Mouse (Mus musculus): ENCODE results near the gene Psma1. TPM values are rescaled to one million over a fixed set of nuclear protein-coding genes. Genes with fewer than 3 reads are reported as not detected.
A peak's percentile ranks its signal among the peaks of the same experiment; 100 is the strongest.

The Psma1 gene
- polyA plus RNA-seq (2015; fragmentation: Nextera tagmentation; extraction: Ambion mirVana), result 345 and 353 TPM in 2 replicates

GRCm38 (mm10) chr7:114276005-114276752 lies at the start of gene Psma1:
TSS of gene Psma1 (minus strand) at chr7:114276118.
- H3K4me2 ChIP-seq, result peak within 1 kb of the TSS; percentile 87
- peak; percentile 94 for ATAC-seq (ENCODE audit: low FRiP score)
- H3K4me3 ChIP-seq (replicated peaks), result peak within 1 kb of the TSS; percentile 88
- peak within 1 kb of the TSS; percentile 89 for H3K9ac ChIP-seq (replicated peaks)
- peaks cover 17% of the 10 kb centered on the region for H3K36me3 ChIP-seq
- WGBS, result under 1% methylated on average over 39 of the region's 39 CpGs
- H3K4me1 ChIP-seq, result peaks cover 14% of the 10 kb centered on the region
- H3K9me3 ChIP-seq (replicated peaks), result no peaks in the 10 kb centered on the region
- no peaks in the 10 kb centered on the region for H3K27me3 ChIP-seq (replicated peaks)
- H3K27ac ChIP-seq (replicated peaks), result peak within 1 kb of the TSS; percentile 83

DNA sequence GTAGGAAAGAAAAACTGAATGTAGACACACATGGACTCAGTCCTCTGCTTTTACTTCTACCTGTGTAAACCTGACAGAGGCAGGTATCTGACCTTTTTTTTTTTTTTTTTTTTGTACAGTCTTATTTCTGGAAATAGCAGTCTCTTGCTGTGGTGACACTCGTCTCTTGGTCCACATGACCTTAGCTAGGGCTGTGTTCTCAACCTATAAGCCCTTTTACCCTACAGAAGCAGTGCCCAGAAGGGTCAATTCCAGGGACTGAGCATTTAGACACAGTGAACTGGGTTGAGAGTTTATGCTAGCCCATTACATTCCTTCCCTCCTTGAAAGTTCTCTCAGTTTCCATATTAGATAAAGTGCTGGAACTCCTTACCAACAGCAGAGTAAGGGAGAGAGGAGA lies 47.6 kb upstream of the Psma1 start:
- Histone ChIP-seq H3K27me3 (replicated peaks) (no peaks in the 10 kb centered on the region), H3K27ac (replicated peaks) (no peak overlapping the region), H3K4me1 (peaks cover 7% of the 10 kb centered on the region; the same call in 1 of the 2 replicates), H3K4me2 (no peak overlapping the region), H3K36me3 (no peaks in the 10 kb centered on the region), H3K9ac (replicated peaks) (no peak overlapping the region), H3K9me3 (replicated peaks) (no peaks in the 10 kb centered on the region), H3K4me3 (replicated peaks) (no peak overlapping the region)
- WGBS, result 72% methylated on average over 1 of the region's 1 CpGs
- ATAC-seq (ENCODE audit: low FRiP score), result no peak

- Histone ChIP-seq H3K9me3 (replicated peaks) (no peaks in the 10 kb centered on the region), H3K4me1 (peaks cover 7% of the 10 kb centered on the region; the same call in 1 of the 2 replicates), H3K9ac (replicated peaks) (no peak overlapping the region), H3K27me3 (replicated peaks) (no peaks in the 10 kb centered on the region), H3K4me3 (replicated peaks) (no peak overlapping the region), H3K36me3 (no peaks in the 10 kb centered on the region), H3K4me2 (no peak overlapping the region), H3K27ac (replicated peaks) (no peak overlapping the region)
- 59% methylated on average over 9 of the region's 9 CpGs for WGBS
- no peak for ATAC-seq (ENCODE audit: low FRiP score)
These were observed 46.9 kb upstream of the Psma1 start for GRCm38 (mm10) chr7:114322531-114323441.

GRCm38 (mm10) chr7:114321694-114322372 lies 45.9 kb upstream of the Psma1 start:
- H3K27me3 ChIP-seq (replicated peaks), result no peaks in the 10 kb centered on the region
- H3K4me3 ChIP-seq (replicated peaks), result no peak overlapping the region
- H3K4me1 ChIP-seq, result peaks cover 7% of the 10 kb centered on the region; the same call in 1 of the 2 replicates
- no peak overlapping the region for H3K4me2 ChIP-seq
- H3K27ac ChIP-seq (replicated peaks), result no peak overlapping the region
- WGBS, result 55% methylated on average over 5 of the region's 5 CpGs
- ATAC-seq (ENCODE audit: low FRiP score), result no peak
- no peaks in the 10 kb centered on the region for H3K9me3 ChIP-seq (replicated peaks)
- no peaks in the 10 kb centered on the region for H3K36me3 ChIP-seq
- no peak overlapping the region for H3K9ac ChIP-seq (replicated peaks)

DNA sequence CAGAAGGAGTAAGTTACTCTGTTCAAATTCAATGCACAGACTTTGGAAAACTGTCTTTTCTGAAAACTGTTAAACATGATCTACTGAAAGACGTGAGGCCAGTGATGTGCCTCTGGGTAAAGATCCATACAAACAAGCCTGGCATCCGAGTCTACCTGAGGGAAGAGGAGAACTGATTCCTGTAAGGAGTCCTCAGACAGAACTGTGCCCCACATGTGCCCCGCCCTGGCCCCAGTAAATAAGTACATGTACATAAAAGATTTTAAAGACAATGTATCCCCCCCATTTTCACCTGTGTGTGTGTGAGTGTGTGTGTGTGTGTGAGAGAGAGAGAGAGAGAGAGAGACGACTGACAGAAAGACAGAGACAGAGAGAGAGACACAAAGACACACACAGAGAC lies 42.0 kb upstream of the Psma1 start:
- WGBS, result 82% methylated on average over 4 of the region's 4 CpGs
- Histone ChIP-seq H3K4me1 (peaks cover 4% of the 10 kb centered on the region; the same call in 1 of the 2 replicates), H3K4me3 (replicated peaks) (no peak overlapping the region), H3K27ac (replicated peaks) (no peak overlapping the region), H3K4me2 (no peak overlapping the region), H3K9me3 (replicated peaks) (no peaks in the 10 kb centered on the region), H3K27me3 (replicated peaks) (no peaks in the 10 kb centered on the region), H3K36me3 (no peaks in the 10 kb centered on the region), H3K9ac (replicated peaks) (no peak overlapping the region)
- ATAC-seq (ENCODE audit: low FRiP score), result no peak

DNA sequence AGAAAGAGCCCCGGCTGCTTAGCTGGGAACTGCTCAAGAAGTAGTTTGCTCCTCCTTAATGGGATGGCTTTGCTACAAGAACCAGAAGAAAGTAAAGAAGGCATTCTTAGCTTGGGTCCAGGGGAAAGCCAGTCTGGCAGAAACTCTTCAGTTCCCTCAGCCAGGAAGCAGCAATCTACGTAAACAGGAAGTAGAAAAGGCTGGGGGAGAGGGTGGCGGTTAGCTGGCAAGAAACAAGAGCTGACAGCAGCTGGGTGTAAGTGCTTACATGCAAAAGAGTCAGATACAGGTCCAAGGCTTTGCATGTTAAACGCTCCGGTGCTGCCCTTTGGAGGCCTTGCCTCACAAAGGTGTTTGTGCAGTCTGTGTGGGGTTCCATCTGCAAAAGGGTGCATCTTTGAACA lies 41.5 kb upstream of the Psma1 start:
- Histone ChIP-seq H3K27me3 (replicated peaks) (no peaks in the 10 kb centered on the region), H3K9ac (replicated peaks) (no peak overlapping the region), H3K4me2 (no peak overlapping the region), H3K27ac (replicated peaks) (0 out of 2 replicates have a peak overlapping the region, but pooled peaks have one; percentile 13), H3K36me3 (no peaks in the 10 kb centered on the region), H3K4me1 (no peaks in the 10 kb centered on the region), H3K9me3 (replicated peaks) (no peaks in the 10 kb centered on the region), H3K4me3 (replicated peaks) (no peak overlapping the region)
- ATAC-seq (ENCODE audit: low FRiP score), result no peak
- WGBS, result 72% methylated on average over 5 of the region's 5 CpGs

DNA sequence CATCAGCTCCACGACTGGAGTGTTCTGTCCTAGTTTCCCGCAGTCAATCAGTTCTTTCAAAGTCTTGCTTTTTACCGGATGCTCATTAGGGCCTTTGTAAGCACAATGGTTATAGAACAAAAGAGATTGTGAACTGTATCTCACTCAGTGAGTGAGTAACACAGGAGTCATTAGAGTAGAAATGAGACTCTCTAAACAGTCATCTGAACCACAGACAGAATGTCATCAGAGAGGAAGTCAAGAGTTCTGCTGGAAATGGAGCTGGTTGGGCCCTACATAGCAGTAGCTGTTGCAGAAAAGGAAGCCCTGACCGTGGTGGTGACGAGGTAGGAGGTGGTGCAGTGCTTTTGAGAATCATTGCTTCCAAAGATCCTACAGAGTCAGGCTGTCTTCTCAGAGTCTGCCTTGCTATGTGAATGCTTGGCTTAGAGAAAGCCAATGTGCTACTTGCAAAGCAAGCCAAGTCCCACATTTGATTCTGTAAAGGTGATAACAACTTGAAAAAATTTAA lies 40.5 kb upstream of the Psma1 start:
- 35% methylated on average over 5 of the region's 5 CpGs for WGBS
- Histone ChIP-seq H3K27ac (replicated peaks) (no peak overlapping the region), H3K4me1 (no peaks in the 10 kb centered on the region), H3K36me3 (no peaks in the 10 kb centered on the region), H3K9ac (replicated peaks) (no peak overlapping the region), H3K4me3 (replicated peaks) (no peak overlapping the region), H3K27me3 (replicated peaks) (no peaks in the 10 kb centered on the region), H3K9me3 (replicated peaks) (no peaks in the 10 kb centered on the region), H3K4me2 (no peak overlapping the region)
- ATAC-seq (ENCODE audit: low FRiP score), result no peak

DNA sequence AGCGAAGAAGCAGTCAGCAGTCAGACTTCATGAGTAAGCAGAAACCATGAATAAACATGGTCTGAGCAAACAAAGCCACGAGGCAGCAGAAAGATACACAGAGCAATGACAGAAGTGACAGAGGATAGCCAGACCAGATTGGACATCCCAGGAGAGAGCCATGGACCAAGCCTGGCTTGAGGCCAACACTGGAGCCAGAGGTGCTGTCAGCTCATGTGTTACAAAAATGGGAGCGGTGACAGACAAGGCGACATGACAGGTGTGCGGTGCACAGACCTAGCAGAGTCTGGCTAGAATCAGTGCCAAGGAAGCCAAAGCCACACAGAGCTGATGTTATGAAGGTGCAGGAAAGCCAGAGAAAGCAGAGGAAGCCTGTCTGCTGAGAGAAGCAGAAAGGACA lies 35.3 kb upstream of the Psma1 start:
- Histone ChIP-seq H3K4me2 (no peak overlapping the region), H3K27me3 (replicated peaks) (no peaks in the 10 kb centered on the region), H3K4me1 (no peaks in the 10 kb centered on the region), H3K36me3 (no peaks in the 10 kb centered on the region), H3K9me3 (replicated peaks) (no peaks in the 10 kb centered on the region), H3K27ac (replicated peaks) (no peak overlapping the region), H3K4me3 (replicated peaks) (no peak overlapping the region), H3K9ac (replicated peaks) (no peak overlapping the region)
- 77% methylated on average over 5 of the region's 5 CpGs for WGBS
- ATAC-seq (ENCODE audit: low FRiP score), result no peak

GRCm38 (mm10) chr7:114309020-114309419 lies 33.1 kb upstream of the Psma1 start:
- Histone ChIP-seq H3K9me3 (replicated peaks) (no peaks in the 10 kb centered on the region), H3K4me3 (replicated peaks) (no peak overlapping the region), H3K9ac (replicated peaks) (no peak overlapping the region), H3K27me3 (replicated peaks) (no peaks in the 10 kb centered on the region), H3K4me1 (no peaks in the 10 kb centered on the region), H3K4me2 (no peak overlapping the region), H3K36me3 (no peaks in the 10 kb centered on the region), H3K27ac (replicated peaks) (no peak overlapping the region)
- ATAC-seq (ENCODE audit: low FRiP score), result no peak
- 56% methylated on average over 4 of the region's 4 CpGs for WGBS

- H3K9me3 ChIP-seq (replicated peaks), result no peaks in the 10 kb centered on the region
- 63% methylated on average over 4 of the region's 4 CpGs for WGBS
- no peak for ATAC-seq (ENCODE audit: low FRiP score)
- H3K4me1 ChIP-seq, result no peaks in the 10 kb centered on the region
- no peak overlapping the region for H3K9ac ChIP-seq (replicated peaks)
- no peak overlapping the region for H3K4me3 ChIP-seq (replicated peaks)
- no peaks in the 10 kb centered on the region for H3K27me3 ChIP-seq (replicated peaks)
- no peaks in the 10 kb centered on the region for H3K36me3 ChIP-seq
- no peak overlapping the region for H3K27ac ChIP-seq (replicated peaks)
- no peak overlapping the region for H3K4me2 ChIP-seq
These were observed 25.4 kb upstream of the Psma1 start for GRCm38 (mm10) chr7:114301293-114301782.

DNA sequence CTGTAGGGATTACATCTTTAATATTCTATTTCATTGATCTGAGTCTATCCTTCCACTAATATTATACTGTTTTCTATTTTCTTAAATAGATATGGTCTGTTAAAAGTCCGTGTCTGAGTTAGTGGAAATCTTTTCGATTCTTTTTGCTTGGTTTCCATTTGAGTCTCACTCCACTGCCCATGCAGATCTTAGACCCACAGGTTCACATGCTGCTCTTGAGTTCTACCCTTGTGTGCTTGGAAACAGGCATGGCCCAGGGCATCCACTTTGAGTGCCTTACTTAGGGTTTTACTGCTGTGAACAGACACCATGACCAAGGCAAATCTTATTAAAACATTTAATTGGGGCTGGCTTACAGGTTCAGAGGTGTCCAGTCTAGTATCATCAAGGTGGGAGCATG lies 24.9 kb upstream of the Psma1 start:
- Histone ChIP-seq H3K27me3 (replicated peaks) (no peaks in the 10 kb centered on the region), H3K9ac (replicated peaks) (no peak overlapping the region), H3K27ac (replicated peaks) (no peak overlapping the region), H3K4me2 (no peak overlapping the region), H3K4me1 (no peaks in the 10 kb centered on the region), H3K4me3 (replicated peaks) (no peak overlapping the region), H3K36me3 (no peaks in the 10 kb centered on the region), H3K9me3 (replicated peaks) (no peaks in the 10 kb centered on the region)
- WGBS, result 91% methylated on average over 2 of the region's 2 CpGs
- ATAC-seq (ENCODE audit: low FRiP score), result no peak

Data from neural tube, embryonic 15.5 days (tissue).